Mouse (Mus musculus): ENCODE measurements around the gene Akain1.

Gene Akain1

GRCm38 (mm10) chr17:69487884-69488283, 48.8 kb downstream of the Akain1 start:
- DNase-seq: no peak

GRCm38 (mm10) chr17:69488826-69489225, 49.7 kb downstream of the Akain1 start:
- no peak for DNase-seq

GRCm38 (mm10) chr17:69492368-69492767, 53.2 kb downstream of the Akain1 start:
- DNase-seq: peak; percentile 47 to 53

GRCm38 (mm10) chr17:69495531-69495930, 56.4 kb downstream of the Akain1 start:
- no peak for DNase-seq

DNA sequence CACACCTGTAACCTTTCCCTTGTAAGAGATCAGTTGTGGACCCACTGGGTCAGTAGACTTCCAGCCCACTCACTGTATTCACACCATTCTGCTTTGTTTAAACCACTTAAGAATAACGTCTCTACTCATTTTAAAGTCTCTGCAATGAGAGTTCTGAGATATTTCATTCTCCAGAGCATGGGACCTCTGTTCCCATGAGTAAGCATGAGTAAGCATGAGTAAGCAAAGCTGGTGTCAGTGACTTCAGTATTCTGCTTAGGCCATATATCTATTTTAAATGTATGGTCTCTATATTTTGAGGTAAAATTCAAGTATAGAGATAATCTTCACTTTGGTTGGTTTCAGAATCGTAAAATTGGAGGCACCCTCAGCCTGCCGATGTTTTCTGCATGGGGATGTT, 57.0 kb downstream of the Akain1 start:
- DNase-seq: no peak

GRCm38 (mm10) chr17:69497315-69497714, 58.2 kb downstream of the Akain1 start:
- DNase-seq: no peak

GRCm38 (mm10) chr17:69498913-69499312, 59.8 kb downstream of the Akain1 start:
- DNase-seq: no peak

DNA sequence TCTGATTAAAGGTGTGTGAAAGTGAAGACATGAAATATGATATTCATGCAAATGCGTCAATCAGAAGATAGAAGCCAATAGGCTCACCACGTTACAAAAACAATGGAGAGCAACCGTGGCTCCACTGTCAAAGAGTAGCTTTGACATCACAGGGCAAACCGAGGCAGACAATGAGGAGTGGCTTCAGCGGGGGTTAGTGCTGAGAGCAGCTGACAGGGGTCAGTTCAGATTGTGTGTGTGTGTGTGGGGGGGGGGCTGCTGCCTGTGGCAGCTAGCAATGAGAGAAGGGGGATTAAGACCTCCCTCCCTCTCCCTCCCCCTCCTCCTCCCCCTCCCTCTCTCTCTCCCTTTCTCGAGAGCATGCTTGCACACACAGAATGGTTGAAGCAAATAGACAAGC, 60.3 kb downstream of the Akain1 start:
- DNase-seq: no peak

DNA sequence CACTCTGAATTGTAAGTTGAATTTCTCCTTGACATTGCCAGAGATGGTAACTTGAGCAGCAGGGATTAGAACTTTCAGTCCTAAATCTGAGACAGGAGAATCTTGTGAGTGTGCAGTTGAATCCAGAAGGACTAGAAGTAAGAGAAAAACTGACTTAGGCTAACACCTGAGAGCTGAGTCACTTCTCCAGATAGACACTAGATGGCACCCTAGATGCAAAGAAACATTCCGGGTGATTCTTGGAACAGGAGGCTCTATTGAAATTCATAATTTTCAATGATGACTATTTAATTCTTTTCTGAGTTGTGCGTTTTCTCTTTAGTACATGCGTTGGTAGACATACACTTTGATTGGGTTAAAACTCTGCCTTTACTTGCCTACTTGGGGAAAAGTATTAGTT, 66.9 kb downstream of the Akain1 start:
- peak in 1 of 2 experiments; percentile 29 for DNase-seq

- DNase-seq: no peak
Measured at GRCm38 (mm10) chr17:69516344-69516907, 77.3 kb downstream of the Akain1 start.

DNA sequence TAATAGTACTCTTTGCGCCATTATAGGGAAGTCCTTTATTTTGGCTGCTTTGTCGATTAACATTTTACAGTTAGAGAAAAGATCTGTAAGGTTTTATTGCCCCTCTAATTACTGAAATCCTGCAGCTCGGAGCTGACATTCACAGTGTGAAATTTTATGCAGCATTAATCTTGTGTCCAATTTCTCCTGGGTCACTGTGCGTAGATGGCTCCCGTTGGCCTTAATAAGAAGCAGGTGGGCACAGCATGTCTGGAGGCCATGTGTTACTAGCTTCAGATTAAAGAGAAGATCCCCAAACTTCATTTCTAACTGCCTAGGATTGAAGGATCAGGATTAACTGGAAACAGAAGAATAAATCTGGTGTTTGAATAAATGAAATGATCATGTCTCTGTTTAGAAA, 92.3 kb downstream of the Akain1 start:
- DNase-seq: peak in 1 of 2 experiments; percentile 15

Measured in cerebellum, postnatal 25 days (tissue).